Comparison of ENCODE assay signal across 24 mouse cellular contexts in the genomic region with DNA sequence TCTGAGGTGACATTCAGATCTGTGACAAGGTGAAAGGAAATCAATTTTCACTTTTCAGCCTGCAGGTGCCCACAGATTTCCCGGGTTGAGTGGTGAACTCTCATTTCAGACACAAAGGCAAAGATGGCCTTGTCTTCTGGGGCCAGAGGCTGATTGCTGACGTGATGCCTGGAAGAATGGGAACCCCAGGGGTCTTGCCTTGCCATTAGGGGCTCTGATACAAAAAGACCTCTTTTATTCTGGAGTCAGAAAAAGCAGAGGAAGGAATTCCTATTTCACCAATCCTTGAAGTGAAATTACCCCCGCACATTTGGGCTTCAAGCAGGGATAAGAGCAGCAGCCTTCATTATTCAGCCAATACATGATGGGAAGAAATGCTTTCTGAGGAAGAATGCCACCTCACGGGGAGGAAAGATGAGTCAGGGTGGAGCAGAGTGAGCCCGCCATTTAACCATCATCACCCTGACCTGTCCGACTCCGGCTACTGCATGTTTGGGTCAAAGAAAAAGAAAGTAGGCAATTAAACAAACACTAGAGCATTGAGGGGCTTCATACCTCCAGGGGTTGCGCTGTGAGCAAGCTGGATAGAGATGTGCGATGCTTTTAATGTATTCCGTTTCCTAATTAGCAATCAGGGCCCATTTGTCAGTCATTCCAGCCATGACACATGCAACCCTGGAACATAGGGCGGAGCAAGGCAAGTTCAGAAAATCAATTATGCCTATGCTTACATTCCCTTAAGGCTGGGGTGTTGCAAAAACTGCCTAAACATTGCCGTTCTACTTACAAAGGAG.
DNase-seq lines count a peak whose midpoint lies in the region; ATAC-seq and TF ChIP-seq lines count a peak whose summit lies in the region.
"Had no signal": no experiment of that assay in that cellular context is flagged by ENCODE, and none has a peak within 500 bp of the region (broad histone marks: within the 10 kb centered on the region; RNA-seq: fewer than 3 reads in every experiment).

No protein-coding gene starts in this region.

- no peaks in the 10 kb centered on the region for H3K27me3 ChIP-seq in neural tube, embryonic 13.5 days
- no peaks in the 10 kb centered on the region for H3K27me3 ChIP-seq in neural tube, embryonic 15.5 days (replicated peaks)
- H3K27me3 ChIP-seq in hindbrain, embryonic 15.5 days: no peaks in the 10 kb centered on the region
- H3K27me3 ChIP-seq in midbrain, postnatal 0 days (ENCODE audit: insufficient read depth, low read length): no peaks in the 10 kb centered on the region
- H3K27me3 ChIP-seq: embryonic facial prominence, embryonic 15.5 days; heart, embryonic 12.5 days; liver, embryonic 15.5 days; stomach, embryonic 15.5 days had no signal

- DNase-seq in heart, adult 11 months: peak; percentile 58
- no peak for DNase-seq in heart, postnatal 36 days
- no peak for DNase-seq in midbrain, postnatal 0 days (ENCODE audit: low spot score)
- no peak for DNase-seq in kidney, adult 8-10 months
- DNase-seq: cerebellum, adult 8-10 months; gastrocnemius, postnatal 14 days; heart, adult 18-20 months; heart, postnatal 10 days; kidney, adult 11 months; liver; right cerebral cortex, postnatal 4 days; thymus, postnatal 36 days had no signal

- 52% methylated on average over 12 of the region's 12 CpGs for WGBS in neural tube, embryonic 13.5 days
- WGBS in neural tube, embryonic 15.5 days: 53% methylated on average over 12 of the region's 12 CpGs
- 45% methylated on average over 12 of the region's 12 CpGs for WGBS in hindbrain, embryonic 15.5 days
- 55% methylated on average over 12 of the region's 12 CpGs for WGBS in midbrain, postnatal 0 days

- H3K27ac ChIP-seq in neural tube, embryonic 13.5 days (replicated peaks): no peak overlapping the region
- H3K27ac ChIP-seq in neural tube, embryonic 15.5 days (replicated peaks): no peak overlapping the region
- no peak overlapping the region for H3K27ac ChIP-seq in hindbrain, embryonic 15.5 days (replicated peaks)
- H3K27ac ChIP-seq in midbrain, postnatal 0 days (ENCODE audit: low read depth, low read length): no peak overlapping the region
- H3K27ac ChIP-seq: embryonic facial prominence, embryonic 15.5 days; kidney, postnatal 0 days; limb, embryonic 10.5 days; liver, embryonic 15.5 days; macrophage; stomach, embryonic 15.5 days had no signal

- no peak overlapping the region for H3K4me2 ChIP-seq in neural tube, embryonic 13.5 days
- H3K4me2 ChIP-seq in neural tube, embryonic 15.5 days: no peak overlapping the region
- no peak overlapping the region for H3K4me2 ChIP-seq in hindbrain, embryonic 15.5 days
- H3K4me2 ChIP-seq in midbrain, postnatal 0 days (ENCODE audit: low read depth, low read length, poor library complexity, severe bottlenecking): no peak overlapping the region
- H3K4me2 ChIP-seq: embryonic facial prominence, embryonic 15.5 days; heart, embryonic 12.5 days; liver, embryonic 15.5 days; stomach, embryonic 15.5 days had no signal

- TF ChIP-seq CTCF in midbrain, postnatal 0 days (IDR thresholded peaks at IDR 0.05): no peak

- 0 out of 2 replicates have a peak, but pooled peaks have one; percentile 19 for ATAC-seq in neural tube, embryonic 13.5 days (ENCODE audit: low read depth)
- no peak for ATAC-seq in neural tube, embryonic 15.5 days (ENCODE audit: low FRiP score)
- peak; percentile 30; the same call in 1 of the 2 replicates for ATAC-seq in hindbrain, embryonic 15.5 days (ENCODE audit: low FRiP score, low read depth)
- 0 out of 2 replicates have a peak, but pooled peaks have one; percentile 16 for ATAC-seq in midbrain, postnatal 0 days (ENCODE audit: low FRiP score)
- ATAC-seq in monocyte, adult 5-6 weeks (replicated peaks; ENCODE audit: insufficient number of reproducible peaks, low FRiP score, low TSS enrichment, poor library complexity, severe bottlenecking): no peak
- ATAC-seq: lung, postnatal 0 days had no signal

- H3K9me3 ChIP-seq in neural tube, embryonic 13.5 days: no peaks in the 10 kb centered on the region
- H3K9me3 ChIP-seq in neural tube, embryonic 15.5 days (replicated peaks): no peaks in the 10 kb centered on the region
- 0 out of 2 replicates have a peak, but pooled peaks cover 4% of the 10 kb centered on the region for H3K9me3 ChIP-seq in hindbrain, embryonic 15.5 days
- H3K9me3 ChIP-seq in midbrain, postnatal 0 days (ENCODE audit: low read length): no peaks in the 10 kb centered on the region
- H3K9me3 ChIP-seq: embryonic facial prominence, embryonic 15.5 days; heart, embryonic 12.5 days; limb, embryonic 10.5 days; liver, embryonic 15.5 days; stomach, embryonic 15.5 days had no signal

- H3K9ac ChIP-seq in neural tube, embryonic 13.5 days: no peak overlapping the region
- no peak overlapping the region for H3K9ac ChIP-seq in neural tube, embryonic 15.5 days (replicated peaks)
- H3K9ac ChIP-seq in hindbrain, embryonic 15.5 days: no peak overlapping the region
- no peak overlapping the region for H3K9ac ChIP-seq in midbrain, postnatal 0 days (replicated peaks; ENCODE audit: low read length, poor library complexity, severe bottlenecking)
- H3K9ac ChIP-seq: embryonic facial prominence, embryonic 15.5 days; heart, embryonic 12.5 days; liver, embryonic 15.5 days; stomach, embryonic 15.5 days had no signal

- no peak overlapping the region for H3K4me3 ChIP-seq in neural tube, embryonic 13.5 days
- H3K4me3 ChIP-seq in neural tube, embryonic 15.5 days (replicated peaks): no peak overlapping the region
- H3K4me3 ChIP-seq in hindbrain, embryonic 15.5 days: no peak overlapping the region
- no peak overlapping the region for H3K4me3 ChIP-seq in midbrain, postnatal 0 days (ENCODE audit: low read depth, low read length)
- H3K4me3 ChIP-seq: embryonic facial prominence, embryonic 15.5 days; heart, embryonic 12.5 days; limb, embryonic 10.5 days; liver, embryonic 15.5 days; stomach, embryonic 15.5 days had no signal

- H3K4me1 ChIP-seq in neural tube, embryonic 13.5 days (replicated peaks): peaks cover 9% of the 10 kb centered on the region
- H3K4me1 ChIP-seq in neural tube, embryonic 15.5 days: no peaks in the 10 kb centered on the region
- 0 out of 2 replicates have a peak, but pooled peaks cover 7% of the 10 kb centered on the region for H3K4me1 ChIP-seq in hindbrain, embryonic 15.5 days (replicated peaks)
- H3K4me1 ChIP-seq in midbrain, postnatal 0 days (ENCODE audit: insufficient read depth, low read length): no peaks in the 10 kb centered on the region
- H3K4me1 ChIP-seq: embryonic facial prominence, embryonic 15.5 days; heart, embryonic 12.5 days; limb, embryonic 10.5 days; liver, embryonic 15.5 days; stomach, embryonic 15.5 days had no signal

- intact Hi-C loops in heart, postnatal 36 days (cut with DNase I): no loop called here

- no peaks in the 10 kb centered on the region for H3K36me3 ChIP-seq in neural tube, embryonic 13.5 days
- H3K36me3 ChIP-seq in neural tube, embryonic 15.5 days: no peaks in the 10 kb centered on the region
- no peaks in the 10 kb centered on the region for H3K36me3 ChIP-seq in hindbrain, embryonic 15.5 days
- H3K36me3 ChIP-seq in midbrain, postnatal 0 days (ENCODE audit: insufficient read depth, low read length): no peaks in the 10 kb centered on the region
- H3K36me3 ChIP-seq: embryonic facial prominence, embryonic 15.5 days; heart, embryonic 12.5 days; limb, embryonic 10.5 days; liver, embryonic 15.5 days; stomach, embryonic 15.5 days had no signal

Comparison
In these comparisons a context has a peak if more than half of its experiments do, and no peak if none do; other contexts are left out.
1. ATAC-seq: peak in neural tube, embryonic 13.5 days (single experiment), hindbrain, embryonic 15.5 days (single experiment) and midbrain, postnatal 0 days (single experiment); none in neural tube, embryonic 15.5 days (single experiment) and monocyte, adult 5-6 weeks (single experiment).